Comparison of ENCODE assay signal across 17 mouse cellular contexts in genomic region chr15:77160848-77161247, GRCm38 (mm10).
DNase-seq lines count a peak whose midpoint lies in the region; ATAC-seq and TF ChIP-seq lines count a peak whose summit lies in the region.
"Had no signal": no experiment of that assay in that cellular context is flagged by ENCODE, and none has a peak within 500 bp of the region (broad histone marks: within the 10 kb centered on the region; RNA-seq: fewer than 3 reads in every experiment).

No protein-coding gene starts in this region.

- DNase-seq in embryonic facial prominence, embryonic 14.5 days (ENCODE audit: low spot score) = no peak
- no peak for DNase-seq in embryonic facial prominence, embryonic 10.5 days (ENCODE audit: low spot score)
- no peak for DNase-seq in kidney, postnatal 14 days
- peak; percentile 70 for DNase-seq in adipocyte (ENCODE audit: low spot score)
- DNase-seq in cerebellum, adult 11-12 months = no peak
- DNase-seq in thymus, postnatal 14 days = no peak
- DNase-seq: adrenal gland, postnatal 36 days; cerebellum, adult 18-20 months; cerebellum, postnatal 25 days; kidney, adult 8-10 months; right cerebral cortex, postnatal 14 days; spleen, adult 18-20 months had no signal

- H3K79me2 ChIP-seq in myocyte (ENCODE audit: control insufficient read depth, insufficient read depth) = peaks cover 82% of the 10 kb centered on the region

- WGBS in embryonic facial prominence, embryonic 14.5 days = 89% methylated on average over 4 of the region's 4 CpGs
- WGBS in embryonic facial prominence, embryonic 10.5 days = 97% methylated on average over 4 of the region's 4 CpGs
- WGBS in kidney, embryonic 15.5 days = 77% methylated on average over 4 of the region's 4 CpGs

- H3K9ac ChIP-seq in embryonic facial prominence, embryonic 14.5 days (ENCODE audit: low read depth, low read length) = no peak overlapping the region
- no peak overlapping the region for H3K9ac ChIP-seq in kidney, embryonic 15.5 days
- H3K9ac ChIP-seq: forebrain, embryonic 13.5 days; midbrain, embryonic 13.5 days; neural tube, embryonic 15.5 days had no signal

- H3K4me1 ChIP-seq in embryonic facial prominence, embryonic 14.5 days (ENCODE audit: control insufficient read depth, insufficient read depth, low read length) = peaks cover 21% of the 10 kb centered on the region; the same call in 1 of the 2 replicates
- peaks cover 58% of the 10 kb centered on the region for H3K4me1 ChIP-seq in embryonic facial prominence, embryonic 10.5 days
- peaks cover 50% of the 10 kb centered on the region for H3K4me1 ChIP-seq in kidney, embryonic 15.5 days

- no peak for ATAC-seq in embryonic facial prominence, embryonic 14.5 days (ENCODE audit: low read depth)
- no peak for ATAC-seq in kidney, embryonic 15.5 days (replicated peaks; ENCODE audit: low FRiP score)
- ATAC-seq: forebrain, embryonic 13.5 days; midbrain, embryonic 13.5 days had no signal

- no peaks in the 10 kb centered on the region for H3K9me3 ChIP-seq in embryonic facial prominence, embryonic 14.5 days (ENCODE audit: control insufficient read depth, low read length)
- no peaks in the 10 kb centered on the region for H3K9me3 ChIP-seq in embryonic facial prominence, embryonic 10.5 days
- no peaks in the 10 kb centered on the region for H3K9me3 ChIP-seq in kidney, embryonic 15.5 days (replicated peaks)
- H3K9me3 ChIP-seq: forebrain, embryonic 13.5 days; midbrain, embryonic 13.5 days; neural tube, embryonic 15.5 days had no signal

- H3K27ac ChIP-seq in embryonic facial prominence, embryonic 14.5 days (replicated peaks; ENCODE audit: low read depth, low read length) = peak overlapping the region; percentile 50
- H3K27ac ChIP-seq in embryonic facial prominence, embryonic 10.5 days (replicated peaks) = no peak overlapping the region
- H3K27ac ChIP-seq in kidney, embryonic 15.5 days = peak overlapping the region; percentile 23; the same call in 1 of the 2 replicates
- H3K27ac ChIP-seq: forebrain, embryonic 13.5 days; midbrain, embryonic 13.5 days; neural tube, embryonic 15.5 days had no signal

- H3K27me3 ChIP-seq in embryonic facial prominence, embryonic 14.5 days (replicated peaks; ENCODE audit: control insufficient read depth, insufficient read depth, low read length) = no peaks in the 10 kb centered on the region
- no peaks in the 10 kb centered on the region for H3K27me3 ChIP-seq in embryonic facial prominence, embryonic 10.5 days (replicated peaks; ENCODE audit: low read depth, poor library complexity, severe bottlenecking)
- H3K27me3 ChIP-seq in kidney, embryonic 15.5 days = no peaks in the 10 kb centered on the region
- no peaks in the 10 kb centered on the region for H3K27me3 ChIP-seq in myocyte (ENCODE audit: control insufficient read depth, insufficient read depth, insufficient read length)
- H3K27me3 ChIP-seq: forebrain, embryonic 13.5 days; midbrain, embryonic 13.5 days; neural tube, embryonic 15.5 days had no signal

- H3K36me3 ChIP-seq in embryonic facial prominence, embryonic 14.5 days (ENCODE audit: control insufficient read depth, insufficient read depth, low read length) = no peaks in the 10 kb centered on the region
- no peaks in the 10 kb centered on the region; the same call in 1 of the 2 replicates for H3K36me3 ChIP-seq in embryonic facial prominence, embryonic 10.5 days (replicated peaks)
- H3K36me3 ChIP-seq in kidney, embryonic 15.5 days = no peaks in the 10 kb centered on the region
- peaks cover 6% of the 10 kb centered on the region for H3K36me3 ChIP-seq in myocyte (ENCODE audit: control insufficient read depth, insufficient read depth)
- H3K36me3 ChIP-seq: midbrain, embryonic 13.5 days; neural tube, embryonic 15.5 days had no signal

- H3K4me3 ChIP-seq in embryonic facial prominence, embryonic 14.5 days (ENCODE audit: low read depth, low read length) = peak overlapping the region; percentile 21; the same call in 1 of the 2 replicates
- H3K4me3 ChIP-seq in embryonic facial prominence, embryonic 10.5 days = no peak overlapping the region
- no peak overlapping the region for H3K4me3 ChIP-seq in kidney, embryonic 15.5 days (replicated peaks)
- peak overlapping the region; percentile 45 for H3K4me3 ChIP-seq in myocyte
- H3K4me3 ChIP-seq: forebrain, embryonic 13.5 days; midbrain, embryonic 13.5 days; neural tube, embryonic 15.5 days had no signal

- H3K4me2 ChIP-seq in embryonic facial prominence, embryonic 14.5 days (ENCODE audit: low read depth, low read length) = 0 out of 2 replicates have a peak overlapping the region, but pooled peaks have one; percentile 12
- no peak overlapping the region for H3K4me2 ChIP-seq in kidney, embryonic 15.5 days
- peak overlapping the region; percentile 82 for H3K4me2 ChIP-seq in myocyte (ENCODE audit: low read depth)
- H3K4me2 ChIP-seq: forebrain, embryonic 13.5 days; midbrain, embryonic 13.5 days; neural tube, embryonic 15.5 days had no signal

- no peak overlapping the region for H3ac ChIP-seq in myocyte (ENCODE audit: control insufficient read depth, insufficient read length)

- TF ChIP-seq POLR2A in myocyte (IDR thresholded peaks at IDR 0.05; ENCODE audit: insufficient read length, low read depth) = no peak

TF ChIP-seq in myocyte, 11 proteins besides CTCF, POLR2A, EP300 and RAD21:
- TF ChIP-seq REST (IDR thresholded peaks at IDR 0.05; ENCODE audit: insufficient read depth, insufficient read length) (no peak), CEBPB (IDR thresholded peaks at IDR 0.05; ENCODE audit: insufficient read depth, poor library complexity, severe bottlenecking) (peak; percentile 97)
TF ChIP-seq in myocyte: peak in this region for 1.

Comparison
In these comparisons a context has a peak if more than half of its experiments do, and no peak if none do; other contexts are left out.
1. H3K4me3 ChIP-seq: peak in embryonic facial prominence, embryonic 14.5 days (single experiment) and myocyte (single experiment); none in embryonic facial prominence, embryonic 10.5 days (single experiment) and kidney, embryonic 15.5 days (single experiment).